Mouse (Mus musculus) right cerebral cortex, postnatal 10 days (tissue): ENCODE data around the gene Gm21921.
"Not testable (repeated sequence)": the region's sequence is repeated elsewhere in the genome, so short reads cannot be mapped to it uniquely, and the experiment has no call there.

Experiments used
- DNase-seq, 2 experiments: peaks; one replicate each; pipeline ENCODE4 v3.0.0; 2021; ENCODE audit warnings: low spot score in 2 of 2

The Gm21921 gene

GRCm38 (mm10) chrY:24796143-24796542 is at the start of gene Gm21921:
Gene Gm21921 (minus strand): TSS chrY:24796243.
- DNase-seq = not testable (repeated sequence)
